Mouse (Mus musculus) liver, adult 2 months (tissue): ENCODE data around the gene Kdm2b.

Experiments used
- CTCF ChIP-seq: fragments of 200-500 bp; IDR thresholded peaks from 2 replicates; pipeline ENCODE4 v1.5.1; 2011; ENCODE audit warnings: low read depth, low read length, control low read depth
- POLR2A ChIP-seq: fragments of 200-500 bp; IDR thresholded peaks from 2 replicates; pipeline ENCODE4 v1.6.1; 2011; ENCODE audit warnings: low read length, control low read depth; ENCODE audit not compliant: insufficient read depth; ENCODE audit errors: extremely low read depth

- TF ChIP-seq POLR2A (no peak), CTCF (no peak)
Measured at GRCm38 (mm10) chr5:122890396-122890795, 99.2 kb downstream of the Kdm2b start.
